Mouse (Mus musculus) midbrain, embryonic 11.5 days (tissue): Measurements from ENCODE around the gene Naga. TPM values are rescaled to one million over a fixed set of nuclear protein-coding genes. Genes with fewer than 3 reads are reported as not detected.

Experiments
- ATAC-seq: fragments of 200-750 bp; cut with Nextera tagmentation; 2 replicates; pipeline ENCODE4 v1.8.0; 2017; ENCODE audit warnings: moderate TSS enrichment, moderate library complexity; ENCODE audit not compliant: low FRiP score
- DNase-seq: peaks from one replicate; pipeline ENCODE4 v3.0.0; 2015; ENCODE audit warnings: low spot score; ENCODE audit errors: missing footprints
- H3K27ac ChIP-seq: fragments of 300-500 bp; sonication (generic); 2 replicates; pipeline ENCODE4 v1.5.1; 2014; ENCODE audit warnings: low read depth, low read length
- H3K27me3 ChIP-seq: fragments of 300-500 bp; sonication (generic); 2 replicates; pipeline ENCODE4 v1.6.1; 2014; ENCODE audit warnings: mild to moderate bottlenecking, low read length, moderate library complexity, mixed read lengths; ENCODE audit not compliant: control insufficient read depth, insufficient read depth
- H3K36me3 ChIP-seq: fragments of 300-500 bp; sonication (generic); 2 replicates; pipeline ENCODE4 v1.6.1; 2014; ENCODE audit warnings: mild to moderate bottlenecking, low read length, moderate library complexity, mixed read lengths; ENCODE audit not compliant: control insufficient read depth, insufficient read depth
- H3K4me1 ChIP-seq: fragments of 300-500 bp; sonication (generic); 2 replicates; pipeline ENCODE4 v1.6.1; 2014; ENCODE audit warnings: low read length; ENCODE audit not compliant: control insufficient read depth, insufficient read depth
- H3K4me2 ChIP-seq: fragments of 300-500 bp; sonication (generic); 2 replicates; pipeline ENCODE4 v1.6.1; 2014; ENCODE audit warnings: mild to moderate bottlenecking, moderate library complexity
- H3K4me3 ChIP-seq: fragments of 300-500 bp; sonication (generic); 2 replicates; pipeline ENCODE4 v1.5.1; 2014; ENCODE audit warnings: low read depth, low read length
- H3K9ac ChIP-seq: fragments of 300-500 bp; sonication (generic); 2 replicates; pipeline ENCODE4 v1.6.1; 2014; ENCODE audit warnings: low read length
- H3K9me3 ChIP-seq: fragments of 300-500 bp; sonication (generic); 2 replicates; pipeline ENCODE4 v1.6.1; 2016; ENCODE audit warnings: low read length; ENCODE audit not compliant: control insufficient read depth
- WGBS: fragments of 180-500 bp; shearing (Covaris S2); extraction: QIAGEN DNeasy Blood & Tissue Kit; methylation state at CpG from one replicate; pipeline ENCODE4 v1.1.7; 2014; 5-methylcytosine and 5-hydroxymethylcytosine counted together
- polyA plus RNA-seq: library from polyadenylated mRNA; unstranded; fragments of >200 nt; fragmentation: Nextera tagmentation; extraction: Ambion mirVana; gene quantifications from 2 replicates; pipeline ENCODE4 v1.2.1, GENCODE M21; 2014

The Naga gene
- polyA plus RNA-seq, 1 experiment from 2014 or later: 20.6 TPM

- Histone ChIP-seq H3K4me3 (no peak overlapping the region), H3K4me2 (no peak overlapping the region), H3K27me3 (no peaks in the 10 kb centered on the region), H3K9me3 (no peaks in the 10 kb centered on the region), H3K9ac (no peak overlapping the region), H3K36me3 (peaks cover 21% of the 10 kb centered on the region), H3K27ac (no peak overlapping the region), H3K4me1 (peaks cover 19% of the 10 kb centered on the region)
- DNase-seq (no peak), ATAC-seq (no peak)
- 88% methylated on average over 2 of the region's 2 CpGs for WGBS
Observed at GRCm38 (mm10) chr15:82348999-82349341, 10.2 kb upstream of the Naga start.

GRCm38 (mm10) chr15:82348258-82348998, 9.7 kb upstream of the Naga start:
- no peaks in the 10 kb centered on the region for H3K27me3 ChIP-seq
- 92% methylated on average over 8 of the region's 8 CpGs for WGBS
- H3K4me2 ChIP-seq: no peak overlapping the region
- H3K4me1 ChIP-seq: peaks cover 19% of the 10 kb centered on the region
- DNase-seq (no peak), ATAC-seq (no peak)
- H3K4me3 ChIP-seq: no peak overlapping the region
- peaks cover 21% of the 10 kb centered on the region for H3K36me3 ChIP-seq
- H3K27ac ChIP-seq: no peak overlapping the region
- no peak overlapping the region for H3K9ac ChIP-seq
- H3K9me3 ChIP-seq: no peaks in the 10 kb centered on the region

- 95% methylated on average over 12 of the region's 12 CpGs for WGBS
Observed at GRCm38 (mm10) chr15:82347852-82348251, 9.1 kb upstream of the Naga start.

GRCm38 (mm10) chr15:82347303-82347676, 8.6 kb upstream of the Naga start:
- peaks cover 14% of the 10 kb centered on the region for H3K4me1 ChIP-seq
- H3K9me3 ChIP-seq: no peaks in the 10 kb centered on the region
- ATAC-seq (no peak), DNase-seq (no peak)
- H3K4me3 ChIP-seq: no peak overlapping the region
- H3K36me3 ChIP-seq: peaks cover 21% of the 10 kb centered on the region
- no peaks in the 10 kb centered on the region for H3K27me3 ChIP-seq
- WGBS: 84% methylated on average over 4 of the region's 4 CpGs
- H3K9ac ChIP-seq: no peak overlapping the region
- no peak overlapping the region for H3K4me2 ChIP-seq
- H3K27ac ChIP-seq: no peak overlapping the region

More at GRCm38 (mm10) chr15:82347852-82348251, 9.1 kb upstream of the Naga start:
- Histone ChIP-seq H3K9me3 (no peaks in the 10 kb centered on the region), H3K27me3 (no peaks in the 10 kb centered on the region), H3K4me3 (no peak overlapping the region), H3K4me2 (no peak overlapping the region), H3K4me1 (peaks cover 14% of the 10 kb centered on the region), H3K36me3 (peaks cover 21% of the 10 kb centered on the region), H3K27ac (no peak overlapping the region), H3K9ac (no peak overlapping the region)
- ATAC-seq (no peak), DNase-seq (no peak)

GRCm38 (mm10) chr15:82346580-82347302, 8.0 kb upstream of the Naga start:
- peak overlapping the region; percentile 95 for H3K4me2 ChIP-seq
- peaks cover 21% of the 10 kb centered on the region for H3K36me3 ChIP-seq
- peak overlapping the region; percentile 71 for H3K4me3 ChIP-seq
- WGBS: 68% methylated on average over 14 of the region's 14 CpGs
- H3K4me1 ChIP-seq: peaks cover 14% of the 10 kb centered on the region
- no peaks in the 10 kb centered on the region for H3K9me3 ChIP-seq
- 0 out of 2 replicates have a peak overlapping the region, but pooled peaks have one; percentile 46 for H3K27ac ChIP-seq
- H3K27me3 ChIP-seq: peaks cover 2% of the 10 kb centered on the region; the same call in 1 of the 2 replicates
- DNase-seq (no peak), ATAC-seq (peak; percentile 1; the same call in 1 of the 2 replicates)
- H3K9ac ChIP-seq: peak overlapping the region; percentile 81

GRCm38 (mm10) chr15:82345820-82346470, 7.2 kb upstream of the Naga start:
- peaks cover 5% of the 10 kb centered on the region for H3K27me3 ChIP-seq
- peak overlapping the region; percentile 95 for H3K4me2 ChIP-seq
- peak overlapping the region; percentile 81 for H3K9ac ChIP-seq
- peaks cover 21% of the 10 kb centered on the region for H3K36me3 ChIP-seq
- H3K4me3 ChIP-seq: peak overlapping the region; percentile 71
- H3K27ac ChIP-seq: peak overlapping the region; percentile 58; the same call in 1 of the 2 replicates
- DNase-seq (peak; percentile 99), ATAC-seq (peak; percentile 98)
- WGBS: under 1% methylated on average over 51 of the region's 51 CpGs
- H3K4me1 ChIP-seq: peaks cover 14% of the 10 kb centered on the region
- no peaks in the 10 kb centered on the region for H3K9me3 ChIP-seq

- peaks cover 14% of the 10 kb centered on the region for H3K4me1 ChIP-seq
- no peak overlapping the region for H3K9ac ChIP-seq
- DNase-seq (peak; percentile 78), ATAC-seq (no peak)
- no peak overlapping the region for H3K4me3 ChIP-seq
- WGBS: 86% methylated on average over 6 of the region's 6 CpGs
- H3K4me2 ChIP-seq: no peak overlapping the region
- no peak overlapping the region for H3K27ac ChIP-seq
- H3K36me3 ChIP-seq: peaks cover 15% of the 10 kb centered on the region
- peaks cover 15% of the 10 kb centered on the region for H3K27me3 ChIP-seq
- H3K9me3 ChIP-seq: no peaks in the 10 kb centered on the region
Observed at GRCm38 (mm10) chr15:82344971-82345370, 6.2 kb upstream of the Naga start.

GRCm38 (mm10) chr15:82343368-82344287, 4.9 kb upstream of the Naga start:
- peaks cover 16% of the 10 kb centered on the region for H3K27me3 ChIP-seq
- no peaks in the 10 kb centered on the region for H3K9me3 ChIP-seq
- peaks cover 18% of the 10 kb centered on the region for H3K4me1 ChIP-seq
- H3K4me2 ChIP-seq: no peak overlapping the region
- no peak overlapping the region for H3K4me3 ChIP-seq
- DNase-seq: no peak
- H3K36me3 ChIP-seq: peaks cover 4% of the 10 kb centered on the region
- ATAC-seq: no peak
- WGBS: 87% methylated on average over 27 of the region's 27 CpGs
- no peak overlapping the region for H3K9ac ChIP-seq
- H3K27ac ChIP-seq: no peak overlapping the region
